Mouse (Mus musculus) MEL (cell line): ENCODE data around the gene Prkar1b. TPM values are rescaled to one million over a fixed set of nuclear protein-coding genes. Genes with fewer than 3 reads are reported as not detected.

ENCODE experiments used
- DNase-seq: peaks from one replicate; pipeline ENCODE4 v3.0.0; 2011; ENCODE audit warnings: low read depth, low spot score
- H3K27ac ChIP-seq: 2 replicates; pipeline ENCODE4 v1.5.1; 2012; ENCODE audit warnings: low read depth, mild to moderate bottlenecking, control low read depth, low read length, moderate library complexity; ENCODE audit not compliant: control insufficient read depth
- H3K27me3 ChIP-seq, 2 experiments: fragments of 150-350 bp in 1 of 2; sonication (generic) in 1 of 2; 2 replicates each; pipeline ENCODE4 v1.6.1; 2012; ENCODE audit warnings: low read length in 2 of 2, mild to moderate bottlenecking in 2 of 2, improper control_type of control experiment in 1 of 2, moderate library complexity in 1 of 2; ENCODE audit not compliant: insufficient read depth in 2 of 2, control insufficient read depth in 1 of 2
- H3K36me3 ChIP-seq, 2 experiments: 2 replicates each; pipeline ENCODE4 v1.6.1; 2012 to 2014; ENCODE audit warnings: low read length in 2 of 2, improper control_type of control experiment in 1 of 2, inconsistent platforms in 1 of 2, mild to moderate bottlenecking in 1 of 2; ENCODE audit not compliant: insufficient read depth in 2 of 2, control insufficient read depth in 1 of 2
- H3K4me1 ChIP-seq, 2 experiments: fragments of 150-350 bp in 1 of 2; sonication (generic) in 1 of 2; 2 replicates each; pipeline ENCODE4 v1.6.1; 2012; ENCODE audit warnings: low read length in 2 of 2, improper control_type of control experiment in 1 of 2, mild to moderate bottlenecking in 1 of 2; ENCODE audit not compliant: insufficient read depth in 2 of 2, control insufficient read depth in 1 of 2
- H3K4me3 ChIP-seq, 2 experiments: fragments of 150-350 bp in 1 of 2; sonication (generic) in 1 of 2; 2 replicates each; pipeline ENCODE4 v1.5.1; 2012; ENCODE audit warnings: low read depth in 2 of 2, low read length in 2 of 2, mild to moderate bottlenecking in 2 of 2, moderate library complexity in 2 of 2, control low read depth in 1 of 2, improper control_type of control experiment in 1 of 2; ENCODE audit not compliant: control insufficient read depth in 1 of 2, insufficient read depth in 1 of 2
- H3K79me2 ChIP-seq: 2 replicates; pipeline ENCODE4 v1.6.1; 2012; ENCODE audit warnings: mild to moderate bottlenecking, low read length, moderate library complexity; ENCODE audit not compliant: control insufficient read depth, poor library complexity, insufficient read depth
- H3K9ac ChIP-seq: 2 replicates; pipeline ENCODE4 v1.6.1; 2012; ENCODE audit warnings: low read depth, mild to moderate bottlenecking, control low read depth, low read length, moderate library complexity; ENCODE audit not compliant: control insufficient read depth, poor library complexity, severe bottlenecking
- H3K9me3 ChIP-seq: fragments of 150-350 bp; sonication (generic); replicated peaks from 2 replicates; pipeline ENCODE4 v1.6.1; 2012; ENCODE audit warnings: mild to moderate bottlenecking, low read length, improper control_type of control experiment, moderate library complexity; ENCODE audit not compliant: insufficient read depth
- CTCF ChIP-seq, 3 experiments: IDR thresholded peaks in 2 of 3; conservative IDR thresholded peaks in 1 of 3; 2 replicates each; pipeline ENCODE4 v1.5.1; 2011 to 2012; ENCODE audit warnings: low read length in 3 of 3, low read depth in 2 of 3, mild to moderate bottlenecking in 2 of 3, improper control_type of control experiment in 1 of 3, inconsistent platforms in 1 of 3, mixed read lengths in 1 of 3, moderate library complexity in 1 of 3; ENCODE audit not compliant: control insufficient read depth in 1 of 3, insufficient read depth in 1 of 3, poor library complexity in 1 of 3, severe bottlenecking in 1 of 3
- polyA plus RNA-seq, 2 experiments: library from polyadenylated mRNA; stranded (reverse) in 1 of 2; unstranded in 1 of 2; fragments of >175 nt in 1 of 2; fragments of >200 nt in 1 of 2; gene quantifications; 2 replicates each; pipeline versions ENCODE4 v1.2.1 to v1.2.4; 2012; ENCODE audit warnings: low replicate concordance in 2 of 2, low read depth in 1 of 2; ENCODE audit not compliant: insufficient read length in 2 of 2, insufficient read depth in 1 of 2, missing spikeins in 1 of 2
- total RNA-seq: library from RNA; depleted of rRNA; stranded (reverse); fragments of 300-350 nt; gene quantifications from 2 replicates; pipeline ENCODE4 v1.2.3, GENCODE M21; 2012; rRNA removed

Gene Prkar1b
- total and polyA plus RNA-seq, 3 experiments: not detected

DNA sequence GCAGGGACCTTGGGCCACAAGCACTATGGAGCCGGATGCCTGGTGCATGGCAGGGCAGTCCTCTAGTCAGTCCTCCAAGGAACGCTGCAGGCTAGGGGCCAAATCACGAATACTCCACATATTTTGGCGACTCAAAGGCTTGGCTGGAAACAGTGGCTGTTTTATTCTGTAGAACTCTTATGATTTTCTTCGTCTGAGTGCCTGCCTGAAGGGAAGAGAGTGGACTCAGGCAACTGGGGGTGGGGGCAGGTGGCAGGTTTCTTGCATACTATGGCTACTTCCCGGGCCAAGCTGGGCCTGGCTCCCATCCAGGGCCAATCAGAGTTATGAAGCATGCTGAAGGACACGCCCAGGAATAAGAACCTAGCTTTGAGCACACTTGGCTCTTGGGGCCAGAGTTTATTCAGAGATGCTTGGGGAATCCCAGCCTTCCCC is 179.7 kb downstream of the Prkar1b start:
- TF ChIP-seq CTCF (IDR thresholded peaks at IDR 0.05 in 2 of 3, conservative IDR thresholded peaks at IDR 0.05 in 1 of 3; ENCODE audit: control insufficient read depth in 1 of 3, insufficient read depth in 1 of 3, low read depth in 2 of 3, low read length in 3 of 3, poor library complexity in 1 of 3, severe bottlenecking in 1 of 3): no peak
- Histone ChIP-seq H3K27me3 (no peaks in the 10 kb centered on the region), H3K36me3 (no peaks in the 10 kb centered on the region), H3K79me2 (no peaks in the 10 kb centered on the region), H3K27ac (no peak overlapping the region), H3K9ac (no peak overlapping the region), H3K9me3 (no peaks in the 10 kb centered on the region), H3K4me3 (no peak overlapping the region), H3K4me1 (no peaks in the 10 kb centered on the region)
- no peak for DNase-seq

Other genes with a start within 250 kb of the Prkar1b start
- not detected in 2 replicates for gene Pdgfa, start 152.6 kb downstream of the Prkar1b start, total RNA-seq
- gene Pdgfa, start 152.6 kb downstream of the Prkar1b start, polyA plus RNA-seq: not detected
- gene Dnaaf5, start 222 bp upstream of the Prkar1b start, total RNA-seq: 17.0 and 20.1 TPM in 2 replicates
- 10 to 100 TPM in 1 of 2 experiments, not detected in 1; 35.4 TPM for gene Dnaaf5, start 222 bp upstream of the Prkar1b start, polyA plus RNA-seq
- 71.1 and 71.3 TPM in 2 replicates for gene Sun1, start 50.6 kb upstream of the Prkar1b start, total RNA-seq
- 10 to 100 TPM in 1 of 2 experiments, not detected in 1; 79.0 TPM for gene Sun1, start 50.6 kb upstream of the Prkar1b start, polyA plus RNA-seq
- 108 and 117 TPM in 2 replicates for gene Get4, start 102.3 kb upstream of the Prkar1b start, total RNA-seq
- gene Get4, start 102.3 kb upstream of the Prkar1b start, polyA plus RNA-seq: 100 to 1,000 TPM in 1 of 2 experiments, not detected in 1; 180 TPM
- 38.3 and 52.9 TPM in 2 replicates for gene Adap1, start 175.6 kb upstream of the Prkar1b start, total RNA-seq
- 10 to 100 TPM in 1 of 2 experiments, not detected in 1; 59.8 TPM for gene Adap1, start 175.6 kb upstream of the Prkar1b start, polyA plus RNA-seq
- 49.1 and 53.0 TPM in 2 replicates for gene Cox19, start 201.4 kb upstream of the Prkar1b start, total RNA-seq
- gene Cox19, start 201.4 kb upstream of the Prkar1b start, polyA plus RNA-seq: 10 to 100 TPM in 1 of 2 experiments, not detected in 1; 73.2 TPM
- gene Cyp2w1, start 202.6 kb upstream of the Prkar1b start, total RNA-seq: not detected in 2 replicates
- gene Cyp2w1, start 202.6 kb upstream of the Prkar1b start, polyA plus RNA-seq: not detected
- gene Gpr146, start 227.7 kb upstream of the Prkar1b start, total RNA-seq: 0.92 and 2.1 TPM in 2 replicates
- 1 to 10 TPM in 1 of 2 experiments, not detected in 1; 4.5 TPM for gene Gpr146, start 227.7 kb upstream of the Prkar1b start, polyA plus RNA-seq